In the genomic region with DNA sequence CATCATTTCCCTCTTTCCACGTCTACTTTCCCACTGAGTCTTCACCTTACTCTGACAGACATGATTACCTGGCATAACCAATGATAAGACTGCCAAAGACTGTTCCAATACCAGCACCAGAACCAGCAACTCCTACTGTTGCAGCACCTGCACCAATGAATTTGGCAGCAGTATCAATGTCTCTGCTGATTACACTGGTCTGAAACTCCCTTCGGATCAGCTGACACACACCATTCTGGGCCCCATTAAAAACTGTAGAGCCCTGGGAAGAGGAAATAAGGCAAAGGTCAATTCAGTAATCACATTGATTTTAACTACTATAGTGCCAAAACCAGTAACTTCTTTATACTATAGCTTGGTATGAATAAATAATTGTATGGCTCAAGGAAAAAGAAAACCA, we compare ENCODE assay signal across 18 mouse cellular contexts. TPM values are rescaled to one million over a fixed set of nuclear protein-coding genes. Genes with fewer than 3 reads are reported as not detected.
A peak's percentile ranks its signal among the peaks of the same experiment; 100 is the strongest.
DNase-seq lines count a peak whose midpoint lies in the region; ATAC-seq and TF ChIP-seq lines count a peak whose summit lies in the region.
"Had no signal": no experiment of that assay in that cellular context is flagged by ENCODE, and none has a peak within 500 bp of the region (broad histone marks: within the 10 kb centered on the region; RNA-seq: fewer than 3 reads in every experiment).

No protein-coding gene starts in this region.

- H3K9ac ChIP-seq in kidney, embryonic 16.5 days (replicated peaks; ENCODE audit: low read length), result no peak overlapping the region
- H3K9ac ChIP-seq in heart, embryonic 16.5 days (ENCODE audit: low read length), result 0 out of 2 replicates have a peak overlapping the region, but pooled peaks have one; percentile 11
- no peak overlapping the region for H3K9ac ChIP-seq in liver, embryonic 14.5 days (replicated peaks)
- no peak overlapping the region for H3K9ac ChIP-seq in midbrain, embryonic 16.5 days (ENCODE audit: low read depth, low read length)

- no peak overlapping the region for H3K27ac ChIP-seq in kidney, embryonic 16.5 days (ENCODE audit: low read length)
- H3K27ac ChIP-seq in heart, embryonic 16.5 days (ENCODE audit: low read length), result no peak overlapping the region
- no peak overlapping the region for H3K27ac ChIP-seq in liver, embryonic 14.5 days
- no peak overlapping the region for H3K27ac ChIP-seq in midbrain, embryonic 16.5 days (ENCODE audit: low read length)
- H3K27ac ChIP-seq: forebrain, embryonic 12.5 days; hindbrain, embryonic 14.5 days had no signal

- no peaks in the 10 kb centered on the region for H3K27me3 ChIP-seq in kidney, embryonic 16.5 days (ENCODE audit: insufficient read depth, low read length)
- no peaks in the 10 kb centered on the region for H3K27me3 ChIP-seq in heart, embryonic 16.5 days (ENCODE audit: control insufficient read depth, insufficient read depth, low read length)
- H3K27me3 ChIP-seq in liver, embryonic 14.5 days (ENCODE audit: control insufficient read depth, insufficient read depth, low read length), result no peaks in the 10 kb centered on the region
- no peaks in the 10 kb centered on the region for H3K27me3 ChIP-seq in midbrain, embryonic 16.5 days (ENCODE audit: control insufficient read depth, insufficient read depth, low read depth, low read length)
- H3K27me3 ChIP-seq: forebrain, embryonic 12.5 days; Patski had no signal

- WGBS in kidney, embryonic 16.5 days, result 94% methylated on average over 2 of the region's 2 CpGs
- 74% methylated on average over 2 of the region's 2 CpGs for WGBS in heart, embryonic 16.5 days
- 68% methylated on average over 2 of the region's 2 CpGs for WGBS in liver, embryonic 14.5 days (ENCODE audit: insufficient replicate concordance)
- WGBS in midbrain, embryonic 16.5 days, result 96% methylated on average over 2 of the region's 2 CpGs

- no peak for ATAC-seq in kidney, embryonic 16.5 days (ENCODE audit: low FRiP score, low TSS enrichment)
- ATAC-seq in heart, embryonic 16.5 days (replicated peaks; ENCODE audit: extremely low read depth, insufficient read depth, low FRiP score), result no peak
- no peak for ATAC-seq in liver, embryonic 14.5 days (ENCODE audit: insufficient read depth)
- ATAC-seq in midbrain, embryonic 16.5 days, result no peak
- ATAC-seq: activated CD4-positive, CD25-positive, alpha-beta regulatory T cell, adult 4 months; lung, postnatal 0 days; Patski had no signal

- H3K4me3 ChIP-seq in kidney, embryonic 16.5 days (ENCODE audit: low read length), result no peak overlapping the region
- peak overlapping the region; percentile 40 for H3K4me3 ChIP-seq in heart, embryonic 16.5 days (ENCODE audit: low read length)
- no peak overlapping the region for H3K4me3 ChIP-seq in liver, embryonic 14.5 days (ENCODE audit: insufficient read depth in 1 of 2, low read depth in 2 of 2, low read length in 2 of 2)
- H3K4me3 ChIP-seq in midbrain, embryonic 16.5 days (ENCODE audit: low read depth, low read length), result no peak overlapping the region

- peaks cover 16% of the 10 kb centered on the region; the same call in 1 of the 2 replicates for H3K4me1 ChIP-seq in kidney, embryonic 16.5 days (ENCODE audit: insufficient read depth, low read length)
- peaks cover 12% of the 10 kb centered on the region for H3K4me1 ChIP-seq in heart, embryonic 16.5 days (ENCODE audit: control insufficient read depth, insufficient read depth, low read length)
- peaks cover 9 to 11% of the 10 kb centered on the region in 2 experiments for H3K4me1 ChIP-seq in liver, embryonic 14.5 days (replicated peaks; ENCODE audit: control insufficient read depth in 2 of 2, insufficient read depth in 2 of 2, low read length in 1 of 2)
- peaks cover 8% of the 10 kb centered on the region for H3K4me1 ChIP-seq in midbrain, embryonic 16.5 days (ENCODE audit: control insufficient read depth, insufficient read depth, low read length)

- H3K36me3 ChIP-seq in kidney, embryonic 16.5 days (ENCODE audit: insufficient read depth, low read length), result peaks cover 32% of the 10 kb centered on the region
- peaks cover 30% of the 10 kb centered on the region for H3K36me3 ChIP-seq in heart, embryonic 16.5 days (ENCODE audit: control insufficient read depth, insufficient read depth)
- peaks cover 28% of the 10 kb centered on the region for H3K36me3 ChIP-seq in liver, embryonic 14.5 days (replicated peaks; ENCODE audit: control insufficient read depth, insufficient read depth, low read depth)
- peaks cover 24% of the 10 kb centered on the region for H3K36me3 ChIP-seq in midbrain, embryonic 16.5 days (ENCODE audit: control insufficient read depth, insufficient read depth, low read length)

- DNase-seq in heart, adult 11 months, result peak; percentile 68
- DNase-seq in heart, postnatal 36 days, result no peak
- no peak for DNase-seq in kidney, adult 18-20 months
- no peak for DNase-seq in liver, embryonic 14.5 days (ENCODE audit: low read depth in 3 of 3, low spot score in 3 of 3)
- no peak for DNase-seq in adrenal gland, postnatal 14 days
- DNase-seq: adrenal gland, postnatal 25 days; cerebellum, adult 9-11 months; kidney, adult 2 months; kidney, postnatal 4 days; thymus, postnatal 25 days had no signal

- TF ChIP-seq EP300 in liver, embryonic 14.5 days (IDR thresholded peaks at IDR 0.05; ENCODE audit: low read depth), result no peak

- peak overlapping the region; percentile 23; the same call in 1 of the 2 replicates for H3K4me2 ChIP-seq in kidney, embryonic 16.5 days (replicated peaks; ENCODE audit: low read depth, low read length)
- H3K4me2 ChIP-seq in heart, embryonic 16.5 days (ENCODE audit: low read depth, low read length), result peak overlapping the region; percentile 54
- peak overlapping the region; percentile 13; the same call in 1 of the 2 replicates for H3K4me2 ChIP-seq in liver, embryonic 14.5 days (ENCODE audit: low read depth)
- no peak overlapping the region for H3K4me2 ChIP-seq in midbrain, embryonic 16.5 days (ENCODE audit: low read length)

- H3K9me3 ChIP-seq in kidney, embryonic 16.5 days (ENCODE audit: low read length), result no peaks in the 10 kb centered on the region
- no peaks in the 10 kb centered on the region for H3K9me3 ChIP-seq in heart, embryonic 16.5 days (replicated peaks; ENCODE audit: control insufficient read depth, low read length)
- no peaks in the 10 kb centered on the region for H3K9me3 ChIP-seq in liver, embryonic 14.5 days (ENCODE audit: control insufficient read depth, low read length)
- H3K9me3 ChIP-seq in midbrain, embryonic 16.5 days (replicated peaks; ENCODE audit: control insufficient read depth, low read length, poor library complexity, severe bottlenecking), result no peaks in the 10 kb centered on the region
- H3K9me3 ChIP-seq: forebrain, embryonic 12.5 days had no signal

- no peak for TF ChIP-seq CTCF in liver, embryonic 14.5 days (IDR thresholded peaks at IDR 0.05; ENCODE audit: low read depth)

- intact Hi-C loops in heart, postnatal 36 days (cut with DNase I), result no loop called here

RNA-seq across cellular contexts. Expression of gene Atp5g3, which starts 2.0 kb away (rescaled TPM):
- 1,000 to 10,000 TPM; 3,576 to 3,740 TPM for total RNA-seq in heart, postnatal 36 days (2021)
- polyA plus RNA-seq in kidney, embryonic 16.5 days (2015; fragmentation: Nextera tagmentation; extraction: Ambion mirVana), result 1,452 and 1,475 TPM in 2 replicates
- 3,175 and 3,410 TPM in 2 replicates for polyA plus RNA-seq in heart, embryonic 16.5 days (2015; fragmentation: Nextera tagmentation; extraction: Ambion mirVana)
- 363 and 406 TPM in 2 replicates for polyA plus RNA-seq in liver, embryonic 14.5 days (2012; rRNA removed)
- 732 and 769 TPM in 2 replicates for polyA plus RNA-seq in liver, embryonic 14.5 days (2014; fragmentation: Nextera tagmentation; extraction: Ambion mirVana)
- total RNA-seq in adrenal gland, postnatal 14 days (2021), result 626 and 643 TPM in 2 replicates
- 1,014 and 1,037 TPM in 2 replicates for polyA plus RNA-seq in midbrain, embryonic 16.5 days (2015; fragmentation: Nextera tagmentation; extraction: Ambion mirVana)

RNA-seq across cellular contexts. Expression of gene Atf2, which starts 16.7 kb away (rescaled TPM):
- total RNA-seq in heart, postnatal 36 days (2021), result 10 to 100 TPM; 39.8 to 42.6 TPM
- polyA plus RNA-seq in kidney, embryonic 16.5 days (2015; fragmentation: Nextera tagmentation; extraction: Ambion mirVana), result 66.9 and 75.0 TPM in 2 replicates
- polyA plus RNA-seq in heart, embryonic 16.5 days (2015; fragmentation: Nextera tagmentation; extraction: Ambion mirVana), result 39.5 and 43.4 TPM in 2 replicates
- 5.9 and 8.2 TPM in 2 replicates for polyA plus RNA-seq in liver, embryonic 14.5 days (2012; rRNA removed)
- polyA plus RNA-seq in liver, embryonic 14.5 days (2014; fragmentation: Nextera tagmentation; extraction: Ambion mirVana), result 13.0 and 14.6 TPM in 2 replicates
- total RNA-seq in adrenal gland, postnatal 14 days (2021), result 72.5 and 75.4 TPM in 2 replicates
- polyA plus RNA-seq in midbrain, embryonic 16.5 days (2015; fragmentation: Nextera tagmentation; extraction: Ambion mirVana), result 124 and 130 TPM in 2 replicates
